Mouse (Mus musculus): Measurements from ENCODE around the gene Zbtb25. TPM values are rescaled to one million over a fixed set of nuclear protein-coding genes. Genes with fewer than 3 reads are reported as not detected.

Gene Zbtb25
- total RNA-seq, 2 experiments from 2014 or later = 5.9 to 6.1 TPM

- no peak for DNase-seq (ENCODE audit: low spot score in 2 of 2)
Observed at GRCm38 (mm10) chr12:76345759-76346455, 23.5 kb downstream of the Zbtb25 start.

GRCm38 (mm10) chr12:76341080-76341479 is 28.3 kb downstream of the Zbtb25 start:
- peak; percentile 52 to 55 for DNase-seq (ENCODE audit: low spot score in 2 of 2)

GRCm38 (mm10) chr12:76336111-76336965 is 33.1 kb downstream of the Zbtb25 start:
- no peak for DNase-seq (ENCODE audit: low spot score in 2 of 2)

- no peak for DNase-seq (ENCODE audit: low spot score in 2 of 2)
Observed at GRCm38 (mm10) chr12:76335641-76336040, 33.8 kb downstream of the Zbtb25 start.

- no peak for DNase-seq (ENCODE audit: low spot score in 2 of 2)
Observed at GRCm38 (mm10) chr12:76333688-76334087, 35.7 kb downstream of the Zbtb25 start.

GRCm38 (mm10) chr12:76328567-76329354 is 40.6 kb downstream of the Zbtb25 start:
- DNase-seq (ENCODE audit: low spot score in 2 of 2) = no peak

GRCm38 (mm10) chr12:76326437-76327220 is 42.8 kb downstream of the Zbtb25 start:
- DNase-seq (ENCODE audit: low spot score in 2 of 2) = no peak

- peak; percentile 42 to 61 for DNase-seq (ENCODE audit: low spot score in 2 of 2)
Observed at GRCm38 (mm10) chr12:76324679-76325431, 44.5 kb downstream of the Zbtb25 start, which contains the start of gene Akap5. TSS of gene Akap5 (plus strand) at chr12:76324891.

- DNase-seq (ENCODE audit: low spot score in 2 of 2) = no peak
Observed at GRCm38 (mm10) chr12:76318282-76319212, 50.9 kb downstream of the Zbtb25 start.

GRCm38 (mm10) chr12:76311951-76312350 is 57.5 kb downstream of the Zbtb25 start:
- no peak for DNase-seq (ENCODE audit: low spot score in 2 of 2)

- DNase-seq (ENCODE audit: low spot score in 2 of 2) = no peak
Observed at GRCm38 (mm10) chr12:76311227-76311626, 58.2 kb downstream of the Zbtb25 start.

GRCm38 (mm10) chr12:76310633-76311032 is 58.8 kb downstream of the Zbtb25 start:
- no peak for DNase-seq (ENCODE audit: low spot score in 2 of 2)

- no peak for DNase-seq (ENCODE audit: low spot score in 2 of 2)
Observed at GRCm38 (mm10) chr12:76310007-76310406, 59.4 kb downstream of the Zbtb25 start.

GRCm38 (mm10) chr12:76308436-76308835 is 61.0 kb downstream of the Zbtb25 start:
- DNase-seq (ENCODE audit: low spot score in 2 of 2) = no peak

- DNase-seq (ENCODE audit: low spot score in 2 of 2) = no peak
Observed at GRCm38 (mm10) chr12:76307964-76308363, 61.4 kb downstream of the Zbtb25 start.

- DNase-seq (ENCODE audit: low spot score in 2 of 2) = no peak
Observed at GRCm38 (mm10) chr12:76306852-76307561, 62.4 kb downstream of the Zbtb25 start.

- DNase-seq (ENCODE audit: low spot score in 2 of 2) = no peak
Observed at GRCm38 (mm10) chr12:76305107-76305506, 64.3 kb downstream of the Zbtb25 start.

GRCm38 (mm10) chr12:76304199-76304598 is 65.2 kb downstream of the Zbtb25 start:
- DNase-seq (ENCODE audit: low spot score in 2 of 2) = no peak
